Mouse (Mus musculus): Measurements from ENCODE around the gene Avil. TPM values are rescaled to one million over a fixed set of nuclear protein-coding genes. Genes with fewer than 3 reads are reported as not detected.

Gene Avil
- polyA plus RNA-seq, 1 experiment from 2014 or later: 0.13 TPM

- 73% methylated on average over 5 of the region's 5 CpGs for WGBS (ENCODE audit: insufficient replicate concordance)
- H3K27me3 ChIP-seq (ENCODE audit: control insufficient read depth, insufficient read depth, low read length): peaks cover 37% of the 10 kb centered on the region
- H3K4me1 ChIP-seq (ENCODE audit: control insufficient read depth, insufficient read depth, low read length): peaks cover 16% of the 10 kb centered on the region
- H3K4me2 ChIP-seq: no peak overlapping the region
- no peak overlapping the region for H3K9ac ChIP-seq (ENCODE audit: low read depth, low read length)
- no peak overlapping the region for H3K4me3 ChIP-seq (ENCODE audit: low read depth, low read length)
- peaks cover 26% of the 10 kb centered on the region for H3K36me3 ChIP-seq (ENCODE audit: control insufficient read depth, insufficient read depth, low read length)
- no peaks in the 10 kb centered on the region for H3K9me3 ChIP-seq (replicated peaks; ENCODE audit: control insufficient read depth, low read length)
- H3K27ac ChIP-seq (ENCODE audit: low read depth, low read length): no peak overlapping the region
- ATAC-seq (replicated peaks; ENCODE audit: insufficient number of reproducible peaks, low FRiP score, low TSS enrichment): no peak
These were observed 62.0 kb downstream of the Avil start for GRCm38 (mm10) chr10:127062503-127062902.

GRCm38 (mm10) chr10:127063239-127063872, 62.8 kb downstream of the Avil start, which contains the start of gene Cdk4:
Gene Cdk4 (plus strand): TSS chr10:127063534.
- ATAC-seq (replicated peaks; ENCODE audit: insufficient number of reproducible peaks, low FRiP score, low TSS enrichment): peak; percentile 91
- Histone ChIP-seq H3K4me2 (peak within 1 kb of the TSS; percentile 91), H3K4me3 (ENCODE audit: low read depth, low read length) (peak within 1 kb of the TSS; percentile 63), H3K27me3 (ENCODE audit: control insufficient read depth, insufficient read depth, low read length) (peaks cover 33% of the 10 kb centered on the region), H3K4me1 (ENCODE audit: control insufficient read depth, insufficient read depth, low read length) (peaks cover 16% of the 10 kb centered on the region), H3K9ac (ENCODE audit: low read depth, low read length) (peak within 1 kb of the TSS; percentile 96), H3K9me3 (replicated peaks; ENCODE audit: control insufficient read depth, low read length) (no peaks in the 10 kb centered on the region), H3K36me3 (ENCODE audit: control insufficient read depth, insufficient read depth, low read length) (peaks cover 35% of the 10 kb centered on the region), H3K27ac (ENCODE audit: low read depth, low read length) (peak within 1 kb of the TSS; percentile 87)
- under 1% methylated on average over 45 of the region's 46 CpGs for WGBS (ENCODE audit: insufficient replicate concordance)

GRCm38 (mm10) chr10:127063913-127064870, 63.7 kb downstream of the Avil start:
- no peak for ATAC-seq (replicated peaks; ENCODE audit: insufficient number of reproducible peaks, low FRiP score, low TSS enrichment)
- Histone ChIP-seq H3K9ac (ENCODE audit: low read depth, low read length) (peak overlapping the region; percentile 96), H3K36me3 (ENCODE audit: control insufficient read depth, insufficient read depth, low read length) (peaks cover 38% of the 10 kb centered on the region), H3K27me3 (ENCODE audit: control insufficient read depth, insufficient read depth, low read length) (peaks cover 24% of the 10 kb centered on the region), H3K9me3 (replicated peaks; ENCODE audit: control insufficient read depth, low read length) (no peaks in the 10 kb centered on the region), H3K27ac (ENCODE audit: low read depth, low read length) (peak overlapping the region; percentile 87), H3K4me1 (ENCODE audit: control insufficient read depth, insufficient read depth, low read length) (peaks cover 20% of the 10 kb centered on the region), H3K4me3 (ENCODE audit: low read depth, low read length) (peak overlapping the region; percentile 63), H3K4me2 (peak overlapping the region; percentile 91)
- 15% methylated on average over 37 of the region's 37 CpGs for WGBS (ENCODE audit: insufficient replicate concordance)

- no peak for ATAC-seq (replicated peaks; ENCODE audit: insufficient number of reproducible peaks, low FRiP score, low TSS enrichment)
- Histone ChIP-seq H3K9ac (ENCODE audit: low read depth, low read length) (no peak overlapping the region), H3K4me2 (no peak overlapping the region), H3K4me1 (ENCODE audit: control insufficient read depth, insufficient read depth, low read length) (peaks cover 21% of the 10 kb centered on the region), H3K36me3 (ENCODE audit: control insufficient read depth, insufficient read depth, low read length) (peaks cover 38% of the 10 kb centered on the region), H3K27me3 (ENCODE audit: control insufficient read depth, insufficient read depth, low read length) (peaks cover 7% of the 10 kb centered on the region), H3K4me3 (ENCODE audit: low read depth, low read length) (no peak overlapping the region), H3K27ac (ENCODE audit: low read depth, low read length) (peak overlapping the region; percentile 13), H3K9me3 (replicated peaks; ENCODE audit: control insufficient read depth, low read length) (no peaks in the 10 kb centered on the region)
- WGBS (ENCODE audit: insufficient replicate concordance): 58% methylated on average over 9 of the region's 9 CpGs
These were observed 65.5 kb downstream of the Avil start for GRCm38 (mm10) chr10:127065981-127066380.

- Histone ChIP-seq H3K4me1 (ENCODE audit: control insufficient read depth, insufficient read depth, low read length) (peaks cover 23% of the 10 kb centered on the region), H3K4me2 (no peak overlapping the region), H3K27me3 (ENCODE audit: control insufficient read depth, insufficient read depth, low read length) (peaks cover 1% of the 10 kb centered on the region; the same call in 1 of the 2 replicates), H3K36me3 (ENCODE audit: control insufficient read depth, insufficient read depth, low read length) (peaks cover 38% of the 10 kb centered on the region), H3K4me3 (ENCODE audit: low read depth, low read length) (no peak overlapping the region), H3K9ac (ENCODE audit: low read depth, low read length) (no peak overlapping the region), H3K27ac (ENCODE audit: low read depth, low read length) (peak overlapping the region; percentile 4; the same call in 1 of the 2 replicates), H3K9me3 (replicated peaks; ENCODE audit: control insufficient read depth, low read length) (no peaks in the 10 kb centered on the region)
- ATAC-seq (replicated peaks; ENCODE audit: insufficient number of reproducible peaks, low FRiP score, low TSS enrichment): no peak
- WGBS (ENCODE audit: insufficient replicate concordance): 92% methylated on average over 14 of the region's 14 CpGs
These were observed 66.1 kb downstream of the Avil start for GRCm38 (mm10) chr10:127066519-127067018.

GRCm38 (mm10) chr10:127068360-127069038, 68.0 kb downstream of the Avil start:
- H3K9me3 ChIP-seq (replicated peaks; ENCODE audit: control insufficient read depth, low read length): no peaks in the 10 kb centered on the region
- peak overlapping the region; percentile 74 for H3K27ac ChIP-seq (ENCODE audit: low read depth, low read length)
- peak overlapping the region; percentile 83 for H3K9ac ChIP-seq (ENCODE audit: low read depth, low read length)
- peaks cover 23% of the 10 kb centered on the region for H3K4me1 ChIP-seq (ENCODE audit: control insufficient read depth, insufficient read depth, low read length)
- H3K4me3 ChIP-seq (ENCODE audit: low read depth, low read length): peak overlapping the region; percentile 72
- 74% methylated on average over 9 of the region's 9 CpGs for WGBS (ENCODE audit: insufficient replicate concordance)
- H3K4me2 ChIP-seq: peak overlapping the region; percentile 77
- no peak for ATAC-seq (replicated peaks; ENCODE audit: insufficient number of reproducible peaks, low FRiP score, low TSS enrichment)
- no peaks in the 10 kb centered on the region for H3K27me3 ChIP-seq (ENCODE audit: control insufficient read depth, insufficient read depth, low read length)
- peaks cover 38% of the 10 kb centered on the region for H3K36me3 ChIP-seq (ENCODE audit: control insufficient read depth, insufficient read depth, low read length)

- ATAC-seq (replicated peaks; ENCODE audit: insufficient number of reproducible peaks, low FRiP score, low TSS enrichment): peak; percentile 18
- H3K36me3 ChIP-seq (ENCODE audit: control insufficient read depth, insufficient read depth, low read length): peaks cover 38% of the 10 kb centered on the region
- 8% methylated on average over 30 of the region's 30 CpGs for WGBS (ENCODE audit: insufficient replicate concordance)
- peak overlapping the region; percentile 77 for H3K4me2 ChIP-seq
- no peaks in the 10 kb centered on the region for H3K27me3 ChIP-seq (ENCODE audit: control insufficient read depth, insufficient read depth, low read length)
- peak overlapping the region; percentile 74 for H3K27ac ChIP-seq (ENCODE audit: low read depth, low read length)
- H3K4me3 ChIP-seq (ENCODE audit: low read depth, low read length): peak overlapping the region; percentile 72
- peaks cover 21% of the 10 kb centered on the region for H3K4me1 ChIP-seq (ENCODE audit: control insufficient read depth, insufficient read depth, low read length)
- H3K9me3 ChIP-seq (replicated peaks; ENCODE audit: control insufficient read depth, low read length): no peaks in the 10 kb centered on the region
- peak overlapping the region; percentile 83 for H3K9ac ChIP-seq (ENCODE audit: low read depth, low read length)
These were observed 69.0 kb downstream of the Avil start for GRCm38 (mm10) chr10:127069281-127070189.
